In genomic region chr8:88626940-88627264, GRCm38 (mm10) we compare ENCODE assay signal across 8 mouse cellular contexts. TPM values are rescaled to one million over a fixed set of nuclear protein-coding genes. Genes with fewer than 3 reads are reported as not detected.
DNase-seq lines count a peak whose midpoint lies in the region; ATAC-seq and TF ChIP-seq lines count a peak whose summit lies in the region.

No protein-coding gene starts in this region.

- no peaks in the 10 kb centered on the region for H3K9me3 ChIP-seq in liver, embryonic 15.5 days (replicated peaks)

- no peak for DNase-seq in heart, adult 2 months
- DNase-seq in heart, postnatal 25 days (ENCODE audit: low spot score), result no peak
- peak; percentile 22 for DNase-seq in thymus, postnatal 14 days
- DNase-seq in thymus, postnatal 10 days (ENCODE audit: low spot score in 2 of 2), result no peak
- DNase-seq in adrenal gland, adult 18-20 months (ENCODE audit: low spot score in 2 of 2), result no peak
- no peak for DNase-seq in c-Kit-positive CD71-positive TER-119-positive erythroid progenitor cells, embryonic 14.5 days (ENCODE audit: low spot score)
- DNase-seq in left cerebral cortex, adult 18-20 months (ENCODE audit: low spot score in 2 of 2), result no peak

- H3K4me2 ChIP-seq in liver, embryonic 15.5 days, result peak overlapping the region; percentile 65

- no peaks in the 10 kb centered on the region for H3K79me2 ChIP-seq in heart, adult 2 months (replicated peaks; ENCODE audit: control insufficient read depth, insufficient read depth, low read length)

- intact Hi-C loops in heart, adult 2 months (cut with DNase I), result no loop called here
- intact Hi-C loops in heart, postnatal 25 days (cut with DNase I), result loop anchor here (2.0 kb wide), 1 partner anchor 24 kb away; no protein-coding TSS in a partner anchor

- 42% methylated on average over 19 of the region's 19 CpGs for WGBS in heart, adult 2 months
- 16% methylated on average over 19 of the region's 19 CpGs for WGBS in liver, embryonic 15.5 days (ENCODE audit: insufficient replicate concordance)

- H3K27me3 ChIP-seq in heart, adult 2 months (ENCODE audit: control insufficient read depth, insufficient read depth, low read length), result no peaks in the 10 kb centered on the region
- peaks cover 39% of the 10 kb centered on the region for H3K27me3 ChIP-seq in liver, embryonic 15.5 days

- H3K27ac ChIP-seq in heart, adult 2 months, result peak overlapping the region; percentile 51
- H3K27ac ChIP-seq in liver, embryonic 15.5 days (replicated peaks), result no peak overlapping the region

- peak overlapping the region; percentile 47 for H3K4me3 ChIP-seq in heart, adult 2 months
- H3K4me3 ChIP-seq in liver, embryonic 15.5 days (replicated peaks), result peak overlapping the region; percentile 41

- TF ChIP-seq POLR2A in heart, adult 2 months (IDR thresholded peaks at IDR 0.05; ENCODE audit: insufficient read depth, low read depth, low read length), result no peak

- no peaks in the 10 kb centered on the region for H3K36me3 ChIP-seq in heart, adult 2 months (ENCODE audit: control insufficient read depth, insufficient read depth, low read length)
- peaks cover 5% of the 10 kb centered on the region; the same call in 1 of the 2 replicates for H3K36me3 ChIP-seq in liver, embryonic 15.5 days (replicated peaks)

- H3K4me1 ChIP-seq in heart, adult 2 months (ENCODE audit: control insufficient read depth, insufficient read depth, low read length), result peaks cover 9% of the 10 kb centered on the region
- H3K4me1 ChIP-seq in liver, embryonic 15.5 days (replicated peaks), result peaks cover 11% of the 10 kb centered on the region

- no peak for TF ChIP-seq CTCF in heart, adult 2 months (IDR thresholded peaks at IDR 0.05)

- peak overlapping the region; percentile 80 for H3K9ac ChIP-seq in heart, adult 2 months (ENCODE audit: low read depth, low read length)
- no peak overlapping the region for H3K9ac ChIP-seq in liver, embryonic 15.5 days

- no peak for TF ChIP-seq EP300 in heart, adult 2 months (IDR thresholded peaks at IDR 0.05; ENCODE audit: insufficient read depth, low read depth, low read length)

- 0 out of 2 replicates have a peak, but pooled peaks have one; percentile 3 for ATAC-seq in liver, embryonic 15.5 days (ENCODE audit: insufficient read depth)

RNA-seq across cellular contexts. Expression of gene Snx20, which starts 9.0 kb away (rescaled TPM):
- total RNA-seq in heart, adult 2 months (2021), result 1 to 10 TPM; 1.0 to 1.6 TPM
- 0.76 and 1.1 TPM in 2 replicates for polyA plus RNA-seq in heart, adult 2 months (2012; rRNA removed)
- total RNA-seq in heart, postnatal 25 days (2021), result 1 to 10 TPM; 1.3 to 1.9 TPM
- polyA plus RNA-seq in liver, embryonic 15.5 days (2015; fragmentation: Nextera tagmentation; extraction: Ambion mirVana), result 4.3 and 4.8 TPM in 2 replicates
- total RNA-seq in adrenal gland, adult 18-20 months (2021), result 1 to 10 TPM; 1.8 to 2.5 TPM
- 1 to 10 TPM; 1.2 to 2.3 TPM for total RNA-seq in left cerebral cortex, adult 18-20 months (2021)

RNA-seq across cellular contexts. Expression of gene Nod2, which starts 20.2 kb away (rescaled TPM):
- 1 to 10 TPM; 1.1 to 1.5 TPM for total RNA-seq in heart, adult 2 months (2021)
- 1.3 and 1.9 TPM in 2 replicates for polyA plus RNA-seq in heart, adult 2 months (2012; rRNA removed)
- total RNA-seq in heart, postnatal 25 days (2021), result 1 to 10 TPM; 1.2 to 1.3 TPM
- polyA plus RNA-seq in liver, embryonic 15.5 days (2015; fragmentation: Nextera tagmentation; extraction: Ambion mirVana), result 0.08 and 0.09 TPM in 2 replicates
- 1 to 10 TPM in 1 of 2 experiments, under 1 TPM in 1; 0.60 to 1.6 TPM for total RNA-seq in adrenal gland, adult 18-20 months (2021)
- under 1 TPM; 0.45 to 0.79 TPM for total RNA-seq in left cerebral cortex, adult 18-20 months (2021)
